Mouse (Mus musculus) brain, embryonic 14.5 days (tissue): ENCODE measurements at regions not wholly inside any gene's neighbourhood (a gene's known extent, or its start where the extent isn't known, plus 50 kb on each side); places are given as distances from the start of the nearest gene placed in this dataset.

ENCODE experiments used
- CTCF ChIP-seq: fragments of 200-500 bp; IDR thresholded peaks from 2 replicates; pipeline ENCODE4 v1.5.1; 2012; ENCODE audit warnings: inconsistent platforms, mild to moderate bottlenecking, moderate library complexity, borderline replicate concordance; ENCODE audit not compliant: insufficient read depth, insufficient read length; ENCODE audit errors: extremely low read depth
- POLR2A ChIP-seq: fragments of 200-500 bp; IDR thresholded peaks from 2 replicates; pipeline ENCODE4 v1.6.1; 2012; ENCODE audit warnings: mild to moderate bottlenecking, inconsistent platforms, borderline replicate concordance; ENCODE audit not compliant: poor library complexity, insufficient read depth, insufficient read length, severe bottlenecking; ENCODE audit errors: extremely low read depth

DNA sequence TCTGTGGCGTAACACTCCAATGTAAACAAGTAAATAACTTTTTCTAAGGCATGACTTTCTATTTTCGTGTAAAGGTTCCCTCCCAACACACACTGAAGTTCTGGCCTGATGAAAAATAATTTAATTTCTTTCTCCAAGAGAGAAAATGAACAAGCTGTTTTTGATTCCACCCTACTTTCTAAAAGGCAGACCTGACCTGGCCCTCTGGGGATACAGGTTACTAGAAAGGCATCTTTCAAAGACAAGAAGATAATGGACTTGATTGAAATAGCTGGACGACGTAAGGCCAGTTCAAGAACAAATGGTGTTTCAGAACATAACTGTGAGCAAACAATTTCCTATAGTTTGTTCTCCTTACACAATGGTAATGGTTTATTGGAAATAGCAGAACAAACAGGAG lies 273.5 kb downstream of the Ptprc start:
- no peak for TF ChIP-seq CTCF
- no peak for TF ChIP-seq POLR2A
